Mouse (Mus musculus) ES-E14 (cell line): ENCODE results near the gene Zfp846.

Experiments used
- CHD2 ChIP-seq: IDR thresholded peaks from 2 replicates; pipeline ENCODE4 v1.6.1; 2014; ENCODE audit warnings: mild to moderate bottlenecking, low read depth, low read length, inconsistent platforms
- MAFK ChIP-seq: IDR thresholded peaks from 2 replicates; pipeline ENCODE4 v1.6.1; 2014; ENCODE audit warnings: mild to moderate bottlenecking, low read depth, low read length, inconsistent platforms; ENCODE audit not compliant: insufficient read depth
- ZC3H11A ChIP-seq: IDR thresholded peaks from 2 replicates; pipeline ENCODE4 v1.6.1; 2012; ENCODE audit warnings: low read depth, mild to moderate bottlenecking, inconsistent platforms, low read length, borderline replicate concordance
- ZNF384 ChIP-seq: IDR thresholded peaks from 2 replicates; pipeline ENCODE4 v1.6.1; 2012; ENCODE audit warnings: low read depth, low read length, inconsistent platforms

DNA sequence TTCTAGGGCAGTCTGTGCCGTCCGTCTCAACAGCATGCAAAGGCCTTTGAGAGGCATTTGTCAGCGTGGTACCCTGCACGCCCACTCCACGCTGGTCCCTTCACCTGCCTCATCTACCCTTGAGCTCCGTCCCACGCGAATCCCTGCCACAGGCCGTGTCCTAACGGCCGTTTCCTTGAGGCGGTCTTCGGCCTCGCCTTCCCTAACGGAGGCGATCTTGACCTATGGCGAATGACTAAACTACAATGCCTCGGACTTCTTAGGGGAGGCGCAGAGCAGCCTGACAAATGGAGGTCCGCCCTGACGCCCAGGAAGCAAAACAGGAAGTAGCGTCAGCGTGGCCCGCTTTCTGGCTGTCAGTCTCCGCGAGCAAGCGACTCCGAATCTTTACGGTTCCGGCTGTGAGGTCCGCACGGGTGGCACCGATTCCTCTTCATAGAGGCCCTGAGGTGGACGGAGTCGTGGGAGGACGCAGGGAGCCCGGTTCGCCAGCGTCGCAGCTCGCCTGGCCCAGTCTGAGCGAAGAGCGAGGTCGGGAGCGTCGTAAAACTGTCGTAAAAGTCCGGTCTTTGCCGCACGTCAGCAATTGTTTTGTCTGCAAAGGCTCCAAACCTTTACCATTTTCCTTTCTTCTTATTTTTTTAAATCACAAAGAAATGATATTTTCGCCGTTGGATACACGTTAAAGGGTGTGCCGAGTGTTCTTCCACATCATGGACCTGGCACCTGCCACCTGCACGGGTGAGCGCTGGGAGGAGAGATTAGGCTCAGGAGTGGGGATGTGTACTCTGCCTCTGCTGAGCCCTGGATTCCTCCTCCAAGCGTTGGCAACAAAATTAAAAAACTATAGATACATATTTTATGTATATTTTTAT lies 26.2 kb downstream of the Zfp846 start:
- no peak for TF ChIP-seq CHD2
- TF ChIP-seq MAFK, result 0 out of 2 replicates have a peak, but pooled peaks have one; percentile 42
- no peak for TF ChIP-seq ZC3H11A
- TF ChIP-seq ZNF384, result no peak
